Mouse (Mus musculus) kidney, postnatal 0 days (tissue): Measurements from ENCODE around the gene Klf14. TPM values are rescaled to one million over a fixed set of nuclear protein-coding genes. Genes with fewer than 3 reads are reported as not detected.

ENCODE experiments used
- ATAC-seq: fragments of 200-750 bp; cut with Nextera tagmentation; replicated peaks from 2 replicates; pipeline ENCODE4 v1.8.0; 2017; ENCODE audit warnings: low read depth, moderate number of reproducible peaks, moderate TSS enrichment, moderate library complexity; ENCODE audit not compliant: low FRiP score
- DNase-seq: peaks from one replicate; pipeline ENCODE4 v3.0.0-alpha.2; 2016; ENCODE audit warnings: low spot score
- H3K27ac ChIP-seq: fragments of 300-500 bp; sonication (generic); 2 replicates; pipeline ENCODE4 v1.5.1; 2014; ENCODE audit warnings: mild to moderate bottlenecking
- H3K27me3 ChIP-seq: fragments of 300-500 bp; sonication (generic); 2 replicates; pipeline ENCODE4 v1.6.1; 2014; ENCODE audit warnings: low read length, mixed read lengths; ENCODE audit not compliant: insufficient read depth
- H3K36me3 ChIP-seq: fragments of 300-500 bp; sonication (generic); 2 replicates; pipeline ENCODE4 v1.6.1; 2014; ENCODE audit warnings: low read length, mixed read lengths; ENCODE audit not compliant: insufficient read depth
- H3K4me1 ChIP-seq: fragments of 300-500 bp; sonication (generic); replicated peaks from 2 replicates; pipeline ENCODE4 v1.6.1; 2014; ENCODE audit warnings: antibody characterized with exemption, low read length, mixed read lengths; ENCODE audit not compliant: insufficient read depth
- H3K4me2 ChIP-seq: fragments of 300-500 bp; sonication (generic); 2 replicates; pipeline ENCODE4 v1.6.1; 2014; ENCODE audit warnings: mild to moderate bottlenecking, low read length, moderate library complexity, mixed read lengths
- H3K4me3 ChIP-seq: fragments of 300-500 bp; sonication (generic); replicated peaks from 2 replicates; pipeline ENCODE4 v1.5.1; 2014; ENCODE audit warnings: low read depth, low read length
- H3K9ac ChIP-seq: fragments of 300-500 bp; sonication (generic); 2 replicates; pipeline ENCODE4 v1.6.1; 2014; ENCODE audit warnings: low read depth, low read length
- H3K9me3 ChIP-seq: fragments of 300-500 bp; sonication (generic); replicated peaks from 2 replicates; pipeline ENCODE4 v1.6.1; 2016; ENCODE audit warnings: low read length, inconsistent platforms, mixed read lengths
- CTCF ChIP-seq: IDR thresholded peaks from 2 replicates; pipeline ENCODE4 v1.5.1; 2016; ENCODE audit warnings: antibody characterized with exemption, low read depth, mild to moderate bottlenecking, moderate library complexity
- WGBS: fragments of 180-500 bp; shearing (Covaris S2); extraction: QIAGEN DNeasy Blood & Tissue Kit; methylation state at CpG from one replicate; pipeline ENCODE4 v1.1.7; 2014; 5-methylcytosine and 5-hydroxymethylcytosine counted together
- polyA plus RNA-seq: library from polyadenylated mRNA; unstranded; fragments of >200 nt; fragmentation: Nextera tagmentation; extraction: Ambion mirVana; gene quantifications from 2 replicates; pipeline ENCODE4 v1.2.1, GENCODE M21; 2015

Klf14 gene
- polyA plus RNA-seq: 2.4 and 3.0 TPM in 2 replicates

GRCm38 (mm10) chr6:30958736-30959540 lies at the start of gene Klf14:
TSS of gene Klf14 (minus strand) at chr6:30959078.
- WGBS: under 1% methylated on average over 73 of the region's 75 CpGs
- no peaks in the 10 kb centered on the region for H3K36me3 ChIP-seq
- H3K4me3 ChIP-seq: peak within 1 kb of the TSS; percentile 64
- H3K4me1 ChIP-seq: no peaks in the 10 kb centered on the region
- ATAC-seq (0 out of 2 replicates have a peak, but pooled peaks have one; percentile 10), DNase-seq (peak; percentile 58)
- H3K27me3 ChIP-seq: peaks cover 39% of the 10 kb centered on the region
- peak within 1 kb of the TSS; percentile 37; the same call in 1 of the 2 replicates for H3K9ac ChIP-seq
- TF ChIP-seq CTCF: no peak
- no peak within 1 kb of the TSS for H3K27ac ChIP-seq
- H3K9me3 ChIP-seq: peaks cover 21% of the 10 kb centered on the region
- peak within 1 kb of the TSS; percentile 97 for H3K4me2 ChIP-seq

DNA sequence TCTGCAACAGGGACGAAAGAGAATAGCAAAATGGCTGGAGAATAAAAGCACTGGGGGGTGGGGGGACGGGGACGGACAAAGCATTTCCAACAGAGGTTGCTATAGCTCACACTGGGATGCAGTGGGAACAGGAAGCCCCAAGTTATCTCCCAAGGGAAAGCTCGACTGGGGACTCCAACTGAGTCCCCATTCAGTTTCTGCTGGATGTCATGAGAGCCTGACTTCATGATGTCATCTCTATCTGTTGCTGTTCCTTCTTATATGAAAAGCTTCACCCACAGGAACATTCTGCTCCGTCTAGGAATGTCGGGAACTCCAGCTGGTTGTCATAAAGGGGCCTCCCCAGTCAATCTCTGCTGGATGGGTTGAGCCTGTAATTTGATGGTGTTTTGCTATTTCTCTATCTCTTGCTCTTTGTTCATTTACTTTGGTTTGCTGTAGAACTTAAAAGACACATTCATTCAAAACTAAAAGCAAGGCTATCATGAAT lies 47.3 kb upstream of the Klf14 start:
- Histone ChIP-seq H3K9ac (no peak overlapping the region), H3K27ac (no peak overlapping the region), H3K27me3 (no peaks in the 10 kb centered on the region), H3K9me3 (no peaks in the 10 kb centered on the region; the same call in 1 of the 2 replicates), H3K36me3 (no peaks in the 10 kb centered on the region), H3K4me2 (no peak overlapping the region), H3K4me1 (no peaks in the 10 kb centered on the region), H3K4me3 (no peak overlapping the region)
- DNase-seq (peak; percentile 12), ATAC-seq (no peak)
- 61% methylated on average over 6 of the region's 6 CpGs for WGBS
- TF ChIP-seq CTCF: no peak

- no peak for ATAC-seq
- H3K4me1 ChIP-seq: no peaks in the 10 kb centered on the region
- no peaks in the 10 kb centered on the region for H3K36me3 ChIP-seq
- no peak for TF ChIP-seq CTCF
- no peaks in the 10 kb centered on the region for H3K27me3 ChIP-seq
- WGBS: 85% methylated on average over 5 of the region's 5 CpGs
- H3K4me2 ChIP-seq: no peak overlapping the region
- no peak for DNase-seq
- no peaks in the 10 kb centered on the region for H3K9me3 ChIP-seq
- H3K9ac ChIP-seq: no peak overlapping the region
- no peak overlapping the region for H3K4me3 ChIP-seq
- no peak overlapping the region for H3K27ac ChIP-seq
Measured at GRCm38 (mm10) chr6:30986393-30986792, 27.5 kb upstream of the Klf14 start.

GRCm38 (mm10) chr6:30983021-30983420 lies 24.1 kb upstream of the Klf14 start:
- no peaks in the 10 kb centered on the region for H3K36me3 ChIP-seq
- H3K4me2 ChIP-seq: no peak overlapping the region; the same call in 1 of the 2 replicates
- no peak overlapping the region for H3K27ac ChIP-seq
- no peak for TF ChIP-seq CTCF
- H3K9ac ChIP-seq: no peak overlapping the region
- DNase-seq (no peak), ATAC-seq (peak; percentile 33; the same call in 1 of the 2 replicates)
- H3K9me3 ChIP-seq: no peaks in the 10 kb centered on the region
- no peak overlapping the region for H3K4me3 ChIP-seq
- H3K4me1 ChIP-seq: no peaks in the 10 kb centered on the region
- WGBS: 57% methylated on average over 4 of the region's 4 CpGs
- no peaks in the 10 kb centered on the region for H3K27me3 ChIP-seq

- peak; percentile 70 for DNase-seq
- peak overlapping the region; percentile 17 for H3K4me3 ChIP-seq
Measured at GRCm38 (mm10) chr6:30982372-30982980, 23.6 kb upstream of the Klf14 start.

GRCm38 (mm10) chr6:30981351-30981750 lies 22.5 kb upstream of the Klf14 start:
- no peaks in the 10 kb centered on the region for H3K36me3 ChIP-seq
- H3K9me3 ChIP-seq: no peaks in the 10 kb centered on the region
- no peak overlapping the region for H3K27ac ChIP-seq
- whole genome bisulfite sequencing: 84% methylated on average over 5 of the region's 5 CpGs
- DNase-seq: no peak
- H3K9ac ChIP-seq: no peak overlapping the region
- H3K4me1 ChIP-seq: no peaks in the 10 kb centered on the region
- no peak overlapping the region for H3K4me3 ChIP-seq
- ATAC-seq: no peak
- H3K4me2 ChIP-seq: no peak overlapping the region
- TF ChIP-seq CTCF: no peak
- H3K27me3 ChIP-seq: no peaks in the 10 kb centered on the region

More at GRCm38 (mm10) chr6:30982372-30982980, 23.6 kb upstream of the Klf14 start:
- Histone ChIP-seq H3K27ac (no peak overlapping the region), H3K4me2 (peak overlapping the region; percentile 53), H3K27me3 (no peaks in the 10 kb centered on the region), H3K9ac (no peak overlapping the region), H3K4me1 (no peaks in the 10 kb centered on the region), H3K36me3 (no peaks in the 10 kb centered on the region), H3K9me3 (no peaks in the 10 kb centered on the region)
- ATAC-seq: no peak
- peak; percentile 71 for TF ChIP-seq CTCF
- 9% methylated on average over 13 of the region's 13 CpGs for WGBS
